Mouse (Mus musculus): ENCODE data around the gene Atp10a.

Gene Atp10a

GRCm38 (mm10) chr7:58742009-58742408 lies 86.0 kb downstream of the Atp10a start:
- DNase-seq, result peak; percentile 36

DNA sequence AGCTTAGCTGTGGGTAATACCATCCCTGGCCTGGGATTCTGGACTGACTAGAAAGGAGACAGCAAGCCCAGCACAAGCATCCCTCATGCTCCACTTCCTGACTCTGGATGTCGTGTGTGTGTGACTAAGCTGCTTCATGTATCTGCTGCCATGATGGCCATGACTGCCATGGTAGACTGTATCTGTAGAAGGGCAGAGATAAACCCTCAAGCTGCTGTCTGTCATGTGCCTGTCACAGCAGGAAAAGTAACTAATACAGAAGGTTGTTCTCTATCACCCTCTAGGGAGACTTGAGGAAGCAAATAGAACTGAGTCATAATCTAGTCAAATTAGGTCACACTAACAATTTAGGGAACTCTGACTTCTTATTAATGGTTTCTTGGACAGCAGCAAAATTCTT lies 86.7 kb downstream of the Atp10a start:
- peak; percentile 82 for DNase-seq

- DNase-seq, result peak; percentile 64
Measured at GRCm38 (mm10) chr7:58743362-58744320, 87.7 kb downstream of the Atp10a start.

DNA sequence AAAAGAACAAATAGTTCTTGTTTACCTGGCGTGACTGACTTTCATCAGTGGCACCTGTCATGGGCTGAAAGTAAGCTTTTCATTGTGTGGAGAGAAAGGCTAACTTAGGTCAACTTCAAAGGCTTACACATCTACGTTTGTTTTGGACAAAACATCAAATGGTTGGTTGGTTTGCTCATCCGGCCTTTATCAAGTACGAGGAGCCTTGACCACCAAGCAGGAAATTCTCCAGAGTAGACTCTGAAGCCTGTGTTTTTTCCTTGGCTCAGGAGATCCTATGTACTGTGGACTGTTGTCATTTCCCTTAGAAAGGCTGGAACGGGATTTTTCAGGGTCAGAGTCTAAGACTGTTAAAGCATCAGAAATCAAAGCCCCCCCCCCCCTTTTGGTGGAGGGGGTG lies 90.9 kb downstream of the Atp10a start:
- DNase-seq, result peak; percentile 74

DNA sequence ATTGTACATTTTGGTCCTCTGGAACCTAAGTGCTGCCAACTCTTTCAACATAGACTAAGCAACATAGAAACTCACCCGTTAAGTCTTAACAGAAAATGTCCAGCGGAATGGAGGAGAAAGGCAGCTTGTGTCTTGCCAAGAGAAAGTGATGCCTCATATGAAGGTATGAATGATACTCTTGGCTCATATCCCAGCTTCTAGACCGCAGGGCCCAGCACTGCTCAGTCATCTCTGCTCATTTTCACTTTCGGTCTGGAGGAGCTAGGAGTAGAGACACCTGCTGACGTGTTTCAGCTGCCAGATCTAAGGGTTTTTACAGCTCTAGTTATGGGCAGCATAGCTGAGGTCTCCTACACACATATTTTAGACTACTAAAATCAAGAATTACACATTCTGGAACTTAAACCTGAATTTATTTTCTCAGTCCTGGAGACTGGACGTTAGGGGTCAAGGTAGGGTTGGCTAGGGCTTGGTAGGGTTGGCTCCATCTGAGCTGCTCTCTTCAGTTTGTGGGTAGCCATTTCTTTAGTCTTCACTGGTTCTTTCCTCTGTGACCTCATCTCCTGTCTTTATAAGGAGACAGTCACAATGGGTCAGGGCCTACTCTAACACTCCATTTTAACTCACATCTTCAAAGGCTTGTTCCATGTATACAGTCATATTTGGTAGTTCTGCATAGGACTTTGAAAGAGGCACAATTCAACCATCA lies 94.1 kb downstream of the Atp10a start:
- DNase-seq, result peak; percentile 91

GRCm38 (mm10) chr7:58752041-58752440 lies 96.1 kb downstream of the Atp10a start:
- DNase-seq, result peak; percentile 84

GRCm38 (mm10) chr7:58754076-58754475 lies 98.1 kb downstream of the Atp10a start:
- DNase-seq, result no peak

DNA sequence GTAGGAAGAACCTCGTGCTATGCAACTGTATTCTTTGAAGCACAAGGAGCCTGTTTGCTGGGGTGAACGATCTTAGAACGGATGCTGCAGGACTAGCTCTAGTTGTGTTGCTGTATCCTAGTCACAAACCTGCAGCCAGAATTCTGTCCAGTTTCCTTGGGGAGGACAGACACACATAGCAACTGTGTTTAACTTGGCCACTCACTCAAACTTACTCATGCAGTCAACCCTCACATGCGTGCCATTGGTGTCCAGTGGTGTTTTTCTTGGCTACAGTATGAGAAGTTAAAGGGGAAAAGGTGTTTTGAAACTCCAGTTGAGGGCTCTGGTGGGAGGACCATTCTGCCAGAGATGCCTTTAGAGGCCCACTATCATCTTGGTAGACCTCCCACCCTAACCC lies 98.6 kb downstream of the Atp10a start:
- peak; percentile 89 for DNase-seq

DNA sequence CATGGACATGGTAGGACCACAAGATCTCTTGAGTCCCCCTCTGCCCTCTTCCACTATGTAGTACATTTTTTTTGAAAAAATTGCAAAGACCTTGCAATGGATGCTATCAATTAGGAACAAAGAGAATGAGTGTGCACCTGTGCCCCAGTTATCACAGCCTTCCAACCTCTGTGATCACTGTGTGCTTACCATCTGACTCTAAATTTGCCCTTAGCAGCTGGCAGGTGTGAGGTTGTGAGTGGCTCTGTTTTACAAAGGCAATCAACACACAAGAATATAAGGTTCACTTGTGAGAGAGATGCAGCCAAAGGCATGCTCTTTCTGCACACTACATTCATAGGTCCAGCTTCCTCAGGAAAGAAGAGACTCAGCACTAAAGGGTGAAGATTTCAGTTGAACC lies 99.1 kb downstream of the Atp10a start:
- peak; percentile 33 for DNase-seq

DNA sequence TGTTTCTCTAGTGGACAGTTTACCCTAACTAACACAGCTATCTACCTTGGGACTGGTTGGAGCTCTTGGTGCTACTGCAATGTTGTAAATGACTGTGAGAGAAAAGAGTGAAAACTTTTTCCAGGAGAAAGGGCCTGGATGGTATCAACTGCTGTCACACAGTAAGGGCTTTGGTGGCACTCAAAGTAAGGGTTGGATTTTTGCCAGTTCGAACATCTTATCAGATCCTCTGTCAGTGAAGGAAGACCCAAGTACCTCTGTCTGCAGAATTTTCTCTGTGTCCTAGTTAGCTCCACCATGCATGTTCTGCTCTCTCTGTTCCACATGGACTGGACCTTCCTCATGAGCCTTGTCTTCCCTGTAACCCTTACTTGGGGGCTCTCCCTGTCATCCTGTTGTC lies 99.9 kb downstream of the Atp10a start:
- DNase-seq, result peak; percentile 48

GRCm38 (mm10) chr7:58757331-58757730 lies 101.4 kb downstream of the Atp10a start:
- DNase-seq, result peak; percentile 64

DNA sequence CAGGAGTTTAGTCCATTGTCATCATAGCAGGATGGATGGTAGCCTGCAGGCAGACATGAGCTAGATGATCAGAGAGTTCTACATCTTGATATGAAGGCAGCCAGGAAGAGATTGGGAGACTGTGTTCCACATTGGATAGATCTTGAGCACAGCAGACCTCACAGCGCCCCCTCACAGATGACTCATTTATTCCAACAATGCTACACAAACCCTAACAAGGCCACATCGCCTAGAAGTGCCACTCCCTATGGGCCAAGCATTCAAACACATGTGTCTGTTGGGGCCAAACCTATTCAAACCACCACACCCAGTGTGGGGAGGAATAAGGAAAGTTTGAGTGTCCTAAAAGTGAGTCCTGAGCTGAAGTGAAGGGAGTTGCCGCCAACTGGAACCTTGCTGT lies 102.4 kb downstream of the Atp10a start:
- DNase-seq, result peak; percentile 80

- no peak for DNase-seq
Measured at GRCm38 (mm10) chr7:58759265-58759664, 103.3 kb downstream of the Atp10a start.

GRCm38 (mm10) chr7:58767257-58767656 lies 111.3 kb downstream of the Atp10a start:
- peak; percentile 89 for DNase-seq

DNA sequence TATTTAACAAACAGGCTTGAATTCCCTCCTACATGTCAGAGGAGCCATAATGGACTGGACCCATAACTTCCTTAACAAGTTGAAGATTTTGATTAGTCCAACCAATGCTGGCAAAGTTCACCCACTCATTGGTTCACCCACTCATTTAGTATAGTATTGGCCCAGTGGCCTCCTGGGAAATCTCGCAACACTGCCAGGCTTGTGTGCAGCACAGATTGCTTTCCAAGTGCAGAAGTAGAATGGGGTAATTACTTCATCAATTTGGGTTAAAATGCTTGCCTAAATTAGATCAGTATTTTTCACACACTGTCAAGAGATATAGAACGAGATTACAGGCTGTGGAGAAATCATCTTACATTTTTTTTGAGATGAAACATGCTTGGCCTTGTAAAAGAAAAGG lies 112.3 kb downstream of the Atp10a start:
- DNase-seq, result peak; percentile 74

- DNase-seq, result peak; percentile 76
Measured at GRCm38 (mm10) chr7:58770254-58770653, 114.3 kb downstream of the Atp10a start.

DNA sequence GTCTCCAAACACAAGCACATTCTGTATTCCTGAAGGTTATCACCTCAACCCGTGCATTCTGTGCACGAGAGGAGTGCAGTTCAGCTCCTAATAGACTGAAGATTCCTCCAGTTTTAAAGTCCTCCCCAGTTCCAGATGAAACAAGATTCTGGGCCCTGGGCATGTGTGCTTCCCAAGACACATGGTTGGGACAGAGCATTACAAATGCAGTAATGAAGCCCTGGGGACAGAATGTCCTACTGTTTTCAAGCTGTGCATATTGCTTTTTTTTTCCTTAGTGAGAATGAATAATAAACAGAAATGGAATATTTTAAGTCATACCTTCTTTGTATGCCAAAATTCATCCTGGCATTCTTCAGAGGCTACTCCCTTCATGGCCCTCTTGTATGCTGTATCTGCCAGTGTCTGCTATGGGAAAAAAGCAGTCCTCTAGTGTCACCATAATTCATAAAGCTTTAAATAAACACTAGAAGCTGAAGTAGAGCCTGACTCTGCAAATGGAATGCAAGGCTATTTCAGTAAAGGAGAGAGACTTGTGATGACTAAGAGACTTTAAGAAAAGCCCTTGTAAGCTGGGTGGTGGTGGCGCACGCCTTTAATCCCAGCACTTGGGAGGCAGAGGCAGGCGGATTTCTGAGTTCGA lies 116.2 kb downstream of the Atp10a start:
- DNase-seq, result peak; percentile 86

GRCm38 (mm10) chr7:58779146-58779545 lies 123.2 kb downstream of the Atp10a start:
- DNase-seq, result peak; percentile 37

- no peak for DNase-seq
Measured at GRCm38 (mm10) chr7:58786986-58787385, 131.0 kb downstream of the Atp10a start.

- no peak for DNase-seq
Measured at GRCm38 (mm10) chr7:58787585-58787984, 131.6 kb downstream of the Atp10a start.

DNA sequence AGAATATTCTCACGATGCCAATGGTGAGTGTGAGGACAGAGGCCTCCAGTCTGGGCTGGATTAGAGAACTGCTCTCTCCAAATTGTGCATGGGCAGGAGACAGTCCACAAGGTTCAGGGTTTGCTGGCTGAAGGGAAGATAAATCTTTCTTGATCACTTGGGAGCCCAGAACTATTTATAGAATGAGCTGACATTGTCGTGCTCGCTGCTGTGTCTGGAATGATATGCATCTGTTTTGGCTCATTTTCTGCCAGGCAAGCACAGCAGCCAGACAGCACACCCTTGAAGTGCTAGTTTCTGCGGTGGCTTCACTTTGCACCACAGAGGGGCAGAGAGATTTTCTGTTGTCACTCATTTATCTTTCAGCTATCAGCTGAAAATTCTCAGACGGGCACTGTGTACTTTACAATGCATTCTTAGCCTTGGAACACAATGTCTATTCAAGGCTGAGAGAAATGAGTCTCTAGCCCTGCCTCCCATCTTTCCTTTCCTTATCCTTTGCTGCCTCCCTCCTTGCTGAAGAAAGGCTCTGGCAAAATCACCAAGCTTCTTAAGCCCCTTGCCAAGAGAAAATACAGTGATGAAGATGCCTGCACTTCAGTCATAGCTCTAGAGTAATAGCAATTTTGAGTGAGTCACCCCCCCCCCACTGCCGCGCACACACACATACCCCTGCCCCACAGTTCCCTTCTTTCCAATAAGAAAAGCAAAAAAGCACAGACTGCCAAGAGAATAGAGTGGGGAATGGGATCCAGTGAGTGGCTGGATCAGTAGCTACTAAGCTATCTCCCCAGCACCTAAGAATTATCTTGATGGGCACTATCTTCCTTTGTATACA lies 132.7 kb downstream of the Atp10a start:
- DNase-seq, result peak; percentile 16

GRCm38 (mm10) chr7:58797281-58797680 lies 141.3 kb downstream of the Atp10a start:
- peak; percentile 89 for DNase-seq
